Mouse (Mus musculus) kidney, adult 2 months (tissue): ENCODE measurements around the gene Ugt1a2.

Experiments
- CTCF ChIP-seq: fragments of 200-500 bp; conservative IDR thresholded peaks from 2 replicates; pipeline ENCODE4 v1.5.1; 2011; ENCODE audit warnings: low read depth, mild to moderate bottlenecking, control low read depth, low read length, moderate library complexity, mixed read lengths; ENCODE audit not compliant: insufficient read depth, insufficient read length
- POLR2A ChIP-seq: fragments of 200-500 bp; IDR thresholded peaks from one replicate; pipeline ENCODE4 v1.6.1; 2011; ENCODE audit warnings: low read depth, low read length, control low read depth

- TF ChIP-seq CTCF (no peak), POLR2A (no peak)
Measured at GRCm38 (mm10) chr1:88258361-88258760, 58.0 kb downstream of the Ugt1a2 start.
